Mouse (Mus musculus) midbrain, embryonic 11.5 days (tissue): ENCODE measurements around the gene Polr2l. TPM values are rescaled to one million over a fixed set of nuclear protein-coding genes. Genes with fewer than 3 reads are reported as not detected.

Experiments used
- ATAC-seq: fragments of 200-750 bp; cut with Nextera tagmentation; 2 replicates; pipeline ENCODE4 v1.8.0; 2017; ENCODE audit warnings: moderate TSS enrichment, moderate library complexity; ENCODE audit not compliant: low FRiP score
- DNase-seq: peaks from one replicate; pipeline ENCODE4 v3.0.0; 2015; ENCODE audit warnings: low spot score; ENCODE audit errors: missing footprints
- H3K27ac ChIP-seq: fragments of 300-500 bp; sonication (generic); 2 replicates; pipeline ENCODE4 v1.5.1; 2014; ENCODE audit warnings: low read depth, low read length
- H3K27me3 ChIP-seq: fragments of 300-500 bp; sonication (generic); 2 replicates; pipeline ENCODE4 v1.6.1; 2014; ENCODE audit warnings: mild to moderate bottlenecking, low read length, moderate library complexity, mixed read lengths; ENCODE audit not compliant: control insufficient read depth, insufficient read depth
- H3K36me3 ChIP-seq: fragments of 300-500 bp; sonication (generic); 2 replicates; pipeline ENCODE4 v1.6.1; 2014; ENCODE audit warnings: mild to moderate bottlenecking, low read length, moderate library complexity, mixed read lengths; ENCODE audit not compliant: control insufficient read depth, insufficient read depth
- H3K4me1 ChIP-seq: fragments of 300-500 bp; sonication (generic); 2 replicates; pipeline ENCODE4 v1.6.1; 2014; ENCODE audit warnings: low read length; ENCODE audit not compliant: control insufficient read depth, insufficient read depth
- H3K4me2 ChIP-seq: fragments of 300-500 bp; sonication (generic); 2 replicates; pipeline ENCODE4 v1.6.1; 2014; ENCODE audit warnings: mild to moderate bottlenecking, moderate library complexity
- H3K4me3 ChIP-seq: fragments of 300-500 bp; sonication (generic); 2 replicates; pipeline ENCODE4 v1.5.1; 2014; ENCODE audit warnings: low read depth, low read length
- H3K9ac ChIP-seq: fragments of 300-500 bp; sonication (generic); 2 replicates; pipeline ENCODE4 v1.6.1; 2014; ENCODE audit warnings: low read length
- H3K9me3 ChIP-seq: fragments of 300-500 bp; sonication (generic); 2 replicates; pipeline ENCODE4 v1.6.1; 2016; ENCODE audit warnings: low read length; ENCODE audit not compliant: control insufficient read depth
- WGBS: fragments of 180-500 bp; shearing (Covaris S2); extraction: QIAGEN DNeasy Blood & Tissue Kit; methylation state at CpG from one replicate; pipeline ENCODE4 v1.1.7; 2014; 5-methylcytosine and 5-hydroxymethylcytosine counted together
- polyA plus RNA-seq: library from polyadenylated mRNA; unstranded; fragments of >200 nt; fragmentation: Nextera tagmentation; extraction: Ambion mirVana; gene quantifications from 2 replicates; pipeline ENCODE4 v1.2.1, GENCODE M21; 2014

Gene Polr2l
- polyA plus RNA-seq, 1 experiment from 2014 or later = 74.2 TPM

DNA sequence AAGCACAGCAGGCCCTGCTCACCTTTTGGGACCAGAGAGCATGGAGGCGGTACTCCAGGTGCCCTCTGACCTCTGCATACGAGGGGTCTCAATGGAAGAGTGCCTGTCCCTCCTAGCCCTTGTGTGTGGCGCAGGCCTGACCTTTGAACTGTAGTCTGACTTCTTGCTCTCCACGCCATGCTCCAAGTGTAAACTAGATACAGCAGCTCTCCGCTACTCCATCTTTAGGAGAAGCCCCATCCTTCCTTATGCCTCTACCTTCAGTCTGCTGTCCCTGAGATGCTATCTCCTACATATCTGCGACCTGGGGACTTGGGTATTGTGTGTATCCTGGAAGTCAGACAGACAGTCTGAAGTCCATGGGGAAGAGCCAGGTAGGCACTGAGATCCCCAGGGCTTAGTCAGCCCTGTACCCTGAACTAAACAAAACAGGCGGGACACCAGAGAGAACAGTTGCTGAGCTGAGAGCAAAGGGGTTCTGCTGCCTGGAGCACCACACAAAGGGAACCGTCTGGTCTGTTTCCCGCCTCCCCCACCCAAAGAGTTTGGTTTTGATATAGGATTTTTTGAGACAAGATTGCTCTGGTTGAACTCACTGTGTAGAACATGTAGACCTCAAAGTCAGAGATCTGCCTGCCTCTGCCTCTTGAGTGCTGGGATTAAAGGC lies 38.9 kb downstream of the Polr2l start:
- DNase-seq = peak; percentile 69
- no peak for ATAC-seq
- Histone ChIP-seq H3K4me2 (no peak overlapping the region), H3K36me3 (peaks cover 2% of the 10 kb centered on the region; the same call in 1 of the 2 replicates), H3K9me3 (no peaks in the 10 kb centered on the region), H3K4me3 (no peak overlapping the region), H3K27me3 (no peaks in the 10 kb centered on the region), H3K9ac (no peak overlapping the region), H3K27ac (no peak overlapping the region), H3K4me1 (peaks cover 30% of the 10 kb centered on the region)
- WGBS = 71% methylated on average over 9 of the region's 9 CpGs

DNA sequence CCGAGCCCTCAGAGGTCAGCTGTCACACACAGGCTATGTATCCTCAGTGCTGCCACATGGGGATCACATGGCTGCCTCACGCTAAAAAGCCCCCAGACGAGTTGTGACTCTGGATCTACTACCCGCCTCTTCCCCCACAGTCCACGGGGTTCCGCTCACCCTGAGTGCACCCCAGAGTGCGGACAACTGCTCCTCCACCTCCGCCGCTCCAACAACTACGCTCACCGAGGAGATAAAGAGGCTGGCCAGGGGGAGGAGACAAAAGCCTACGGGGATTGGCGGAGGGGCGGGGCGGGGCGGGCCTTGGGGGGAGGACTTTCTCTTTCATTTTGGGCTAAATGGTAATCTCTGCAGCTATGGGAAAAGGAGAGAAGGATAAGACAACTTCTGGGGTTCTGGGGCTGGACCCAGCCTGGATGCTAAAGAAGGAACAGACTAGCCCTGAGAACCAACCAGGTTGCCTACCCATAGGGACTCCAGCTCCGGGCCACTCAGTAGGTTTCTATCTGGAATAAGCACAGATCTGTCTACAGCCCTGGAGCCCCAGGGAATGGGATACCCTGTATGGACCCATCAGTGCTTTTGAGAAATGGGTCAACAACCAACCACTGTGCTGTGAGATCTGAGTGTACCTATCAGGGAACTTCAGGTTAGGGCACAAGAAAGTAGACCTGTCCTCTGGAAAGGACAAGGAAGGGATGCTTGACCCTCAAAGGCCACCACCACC lies 39.6 kb downstream of the Polr2l start:
- DNase-seq (peak; percentile 90), ATAC-seq (peak; percentile 33)
- Histone ChIP-seq H3K36me3 (peaks cover 2% of the 10 kb centered on the region; the same call in 1 of the 2 replicates), H3K9me3 (no peaks in the 10 kb centered on the region), H3K4me1 (peaks cover 30% of the 10 kb centered on the region), H3K27ac (peak overlapping the region; percentile 33), H3K9ac (peak overlapping the region; percentile 70), H3K27me3 (no peaks in the 10 kb centered on the region), H3K4me2 (peak overlapping the region; percentile 77), H3K4me3 (peak overlapping the region; percentile 41)
- WGBS = 4% methylated on average over 17 of the region's 17 CpGs

- Histone ChIP-seq H3K9ac (peak overlapping the region; percentile 70), H3K4me1 (peaks cover 34% of the 10 kb centered on the region), H3K9me3 (no peaks in the 10 kb centered on the region), H3K27me3 (no peaks in the 10 kb centered on the region), H3K4me3 (peak overlapping the region; percentile 41), H3K4me2 (peak overlapping the region; percentile 77), H3K36me3 (no peaks in the 10 kb centered on the region; the same call in 1 of the 2 replicates), H3K27ac (peak overlapping the region; percentile 33)
- 15% methylated on average over 8 of the region's 8 CpGs for WGBS
- ATAC-seq = no peak
- DNase-seq = peak; percentile 94
Observed at GRCm38 (mm10) chr7:141434464-141434863, 40.5 kb downstream of the Polr2l start.

DNA sequence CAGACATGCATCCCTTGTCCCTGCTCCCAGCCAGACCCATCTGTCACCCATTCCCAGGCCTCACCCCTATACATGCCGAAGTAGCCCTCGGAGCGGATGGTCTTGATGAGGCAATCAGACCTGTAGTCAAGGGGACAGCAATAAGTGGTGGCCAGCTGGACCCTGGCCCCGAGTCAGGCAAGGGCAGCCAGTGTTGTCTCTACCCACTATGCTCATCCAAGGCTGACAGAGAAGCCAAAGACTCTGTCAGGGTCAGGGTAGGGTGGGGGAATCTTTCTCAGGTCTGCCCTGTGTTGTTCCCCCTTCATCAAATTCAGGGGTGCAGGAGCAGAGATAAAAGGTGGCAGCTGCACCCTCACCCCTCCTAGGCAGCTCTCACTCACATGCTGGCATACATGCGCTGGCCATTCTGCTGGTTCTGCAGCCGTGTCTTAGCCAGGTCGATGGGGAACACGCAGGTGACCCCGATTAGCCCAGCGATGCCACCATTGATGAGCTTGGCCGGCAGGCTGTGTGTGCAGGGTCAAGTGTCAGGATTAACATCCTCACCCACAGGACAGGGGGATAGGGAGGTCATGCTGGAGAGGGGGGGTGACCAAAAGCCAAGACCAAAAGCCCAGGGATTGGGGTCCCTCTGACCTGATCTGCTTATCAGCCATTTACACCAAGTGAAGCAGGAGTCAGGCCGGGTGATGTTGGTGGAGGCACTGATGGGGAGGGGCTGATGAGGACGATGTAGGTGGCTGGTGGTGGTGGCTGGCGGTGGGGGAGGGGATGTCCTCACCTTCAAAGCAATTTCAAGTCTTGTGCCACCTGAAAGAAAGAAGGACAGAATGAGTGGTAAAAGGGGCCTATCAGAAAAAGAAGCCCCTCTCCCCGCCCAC lies 41.2 kb downstream of the Polr2l start:
- 68% methylated on average over 15 of the region's 15 CpGs for WGBS
- Histone ChIP-seq H3K9me3 (no peaks in the 10 kb centered on the region), H3K4me2 (peak overlapping the region; percentile 77), H3K36me3 (no peaks in the 10 kb centered on the region; the same call in 1 of the 2 replicates), H3K27ac (no peak overlapping the region), H3K4me3 (peak overlapping the region; percentile 41), H3K4me1 (peaks cover 40% of the 10 kb centered on the region), H3K9ac (peak overlapping the region; percentile 70), H3K27me3 (no peaks in the 10 kb centered on the region)
- ATAC-seq = no peak
- no peak for DNase-seq

DNA sequence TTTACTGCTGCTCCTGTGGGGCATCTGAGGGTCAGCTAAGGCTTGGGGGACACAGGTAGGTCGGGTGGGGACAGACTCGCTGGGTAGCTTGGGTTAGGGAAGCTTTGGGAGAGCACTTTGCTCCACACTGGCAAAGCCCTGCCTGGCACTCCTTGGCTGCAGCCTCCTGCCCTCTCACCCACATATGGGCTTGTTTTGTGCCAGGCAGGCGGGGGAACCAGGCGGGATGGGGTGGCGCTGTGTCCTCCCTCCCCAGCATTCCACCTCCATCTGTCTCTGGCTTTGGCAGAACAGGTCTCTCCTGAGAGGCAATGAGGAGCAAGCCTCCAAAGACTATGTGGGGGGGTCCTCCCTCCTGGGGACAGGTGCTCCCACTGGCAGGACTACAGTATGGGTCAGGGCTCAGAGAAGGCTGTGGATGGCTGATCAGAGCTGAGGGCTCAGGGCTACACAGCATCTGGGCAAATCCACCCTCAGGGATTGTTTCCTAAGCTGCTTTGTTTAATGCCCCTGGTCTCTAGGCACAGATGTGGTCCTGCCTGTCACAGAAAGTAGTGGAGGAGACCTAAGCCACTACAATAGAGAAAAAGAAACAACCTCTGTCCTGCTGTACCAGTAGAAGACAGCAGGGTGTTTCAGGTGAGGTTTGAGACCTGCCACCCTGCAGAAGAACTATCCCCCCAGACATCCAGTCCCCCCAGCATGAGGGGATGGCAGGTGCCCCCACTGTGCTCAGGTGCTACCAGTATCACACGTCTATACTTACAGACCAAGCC lies 42.0 kb downstream of the Polr2l start:
- H3K36me3 ChIP-seq = no peaks in the 10 kb centered on the region; the same call in 1 of the 2 replicates
- DNase-seq (peak; percentile 66), ATAC-seq (no peak)
- no peaks in the 10 kb centered on the region for H3K27me3 ChIP-seq
- H3K9ac ChIP-seq = peak overlapping the region; percentile 70; the same call in 1 of the 2 replicates
- H3K9me3 ChIP-seq = no peaks in the 10 kb centered on the region
- no peak overlapping the region for H3K27ac ChIP-seq
- peaks cover 42% of the 10 kb centered on the region for H3K4me1 ChIP-seq
- H3K4me3 ChIP-seq = no peak overlapping the region
- 93% methylated on average over 6 of the region's 6 CpGs for WGBS
- no peak overlapping the region for H3K4me2 ChIP-seq

DNA sequence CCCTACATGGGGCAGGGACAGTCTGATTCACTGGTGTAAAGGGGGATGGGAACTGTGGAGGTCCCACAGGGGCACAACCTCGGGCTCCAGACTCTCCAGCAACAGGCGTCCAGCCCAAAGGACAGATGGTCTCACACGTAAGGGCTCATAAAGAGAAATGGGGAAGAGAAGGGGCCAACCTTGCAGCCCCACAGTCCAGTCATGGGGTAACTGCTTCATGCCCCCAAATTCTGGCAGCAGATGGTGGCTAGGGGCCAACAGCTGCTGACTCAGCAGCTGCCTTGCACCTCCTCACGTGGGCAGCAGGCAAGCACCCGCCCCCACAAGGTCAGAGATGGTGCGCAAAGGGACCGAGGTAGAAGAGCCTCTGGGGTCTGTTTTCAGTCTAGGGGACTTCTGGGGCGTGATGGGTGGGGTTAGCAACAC lies 42.7 kb downstream of the Polr2l start:
- Histone ChIP-seq H3K4me3 (no peak overlapping the region), H3K36me3 (no peaks in the 10 kb centered on the region; the same call in 1 of the 2 replicates), H3K4me1 (peaks cover 42% of the 10 kb centered on the region), H3K9ac (no peak overlapping the region), H3K27ac (no peak overlapping the region), H3K27me3 (no peaks in the 10 kb centered on the region), H3K9me3 (no peaks in the 10 kb centered on the region), H3K4me2 (no peak overlapping the region)
- no peak for ATAC-seq
- peak; percentile 51 for DNase-seq
- WGBS = 93% methylated on average over 8 of the region's 8 CpGs

GRCm38 (mm10) chr7:141431434-141432185 lies 43.3 kb downstream of the Polr2l start:
- no peak for ATAC-seq
- WGBS = 96% methylated on average over 19 of the region's 19 CpGs
- Histone ChIP-seq H3K9me3 (no peaks in the 10 kb centered on the region), H3K27ac (no peak overlapping the region), H3K4me1 (peaks cover 36% of the 10 kb centered on the region), H3K27me3 (no peaks in the 10 kb centered on the region), H3K4me3 (no peak overlapping the region), H3K4me2 (no peak overlapping the region), H3K36me3 (no peaks in the 10 kb centered on the region; the same call in 1 of the 2 replicates), H3K9ac (no peak overlapping the region)
- DNase-seq = no peak
